Mouse (Mus musculus) myocyte (in vitro differentiated cells): ENCODE measurements at regions not wholly inside any gene's neighbourhood (a gene's known extent, or its start where the extent isn't known, plus 50 kb on each side); places are given as distances from the start of the nearest gene placed in this dataset.

Source experiments
- CEBPB ChIP-seq: IDR thresholded peaks from 2 replicates; pipeline ENCODE4 v1.6.1; 2011; ENCODE audit warnings: mild to moderate bottlenecking, moderate library complexity; ENCODE audit not compliant: poor library complexity, insufficient read depth, severe bottlenecking
- E2F4 ChIP-seq: IDR thresholded peaks from one replicate; pipeline ENCODE4 v1.6.1; 2011; ENCODE audit warnings: mild to moderate bottlenecking, control low read depth, moderate library complexity; ENCODE audit not compliant: insufficient read depth
- MAX ChIP-seq: IDR thresholded peaks from one replicate; pipeline ENCODE4 v1.6.1; 2011; ENCODE audit warnings: low read depth, mild to moderate bottlenecking, control low read depth
- MYOD1 ChIP-seq, 3 experiments: IDR thresholded peaks; one replicate each; pipeline ENCODE4 v1.6.1; 2011; ENCODE audit warnings: control low read depth in 2 of 3, low read depth in 2 of 3, mild to moderate bottlenecking in 2 of 3, moderate library complexity in 1 of 3; ENCODE audit not compliant: insufficient read length in 2 of 3, control insufficient read depth in 1 of 3
- POLR2A ChIP-seq: IDR thresholded peaks from one replicate; pipeline ENCODE4 v1.6.1; 2011; ENCODE audit warnings: low read depth, mild to moderate bottlenecking, control low read depth, moderate library complexity; ENCODE audit not compliant: insufficient read length
- POLR2AphosphoS2 ChIP-seq: IDR thresholded peaks from one replicate; pipeline ENCODE4 v1.6.1; 2011; ENCODE audit warnings: low read depth, control low read depth; ENCODE audit not compliant: insufficient read length
- SRF ChIP-seq: IDR thresholded peaks from one replicate; pipeline ENCODE4 v1.6.1; 2011; ENCODE audit warnings: low read depth; ENCODE audit not compliant: control insufficient read depth, insufficient read length
- TCF12 ChIP-seq: IDR thresholded peaks from one replicate; pipeline ENCODE4 v1.6.1; 2011; ENCODE audit warnings: mild to moderate bottlenecking, control low read depth; ENCODE audit not compliant: poor library complexity, insufficient read depth, severe bottlenecking
- USF1 ChIP-seq: IDR thresholded peaks from one replicate; pipeline ENCODE4 v1.6.1; 2011; ENCODE audit warnings: low read depth, mild to moderate bottlenecking, control low read depth, moderate library complexity

- TF ChIP-seq POLR2A (no peak), USF1 (no peak), MYOD1 (IDR thresholded peaks at IDR 0.05; ENCODE audit: control insufficient read depth in 1 of 3, insufficient read length in 2 of 3, low read depth in 2 of 3) (no peak), CEBPB (no peak), MAX (no peak), POLR2AphosphoS2 (no peak), E2F4 (no peak), TCF12 (no peak), SRF (no peak)
These were observed 222.8 kb upstream of the Lrig3 start for GRCm38 (mm10) chr10:125743181-125743580.
